Mouse (Mus musculus) heart, embryonic 14.5 days (tissue): Measurements from ENCODE around the gene Map2k6. TPM values are rescaled to one million over a fixed set of nuclear protein-coding genes. Genes with fewer than 3 reads are reported as not detected.

Experiments
- ATAC-seq: fragments of 200-750 bp; cut with Nextera tagmentation; 2 replicates; pipeline ENCODE4 v1.8.0; 2017; ENCODE audit warnings: low read depth, moderate TSS enrichment; ENCODE audit not compliant: insufficient number of reproducible peaks, insufficient read depth, low FRiP score
- H3K27ac ChIP-seq, 2 experiments: fragments of 200-500 bp in 1 of 2; fragments of 300-500 bp in 1 of 2; sonication (generic) in 1 of 2; replicated peaks in 1 of 2; 2 replicates each; pipeline ENCODE4 v1.5.1; 2012 to 2014; ENCODE audit warnings: low read depth in 2 of 2, low read length in 2 of 2, control low read depth in 1 of 2, mild to moderate bottlenecking in 1 of 2, mixed read lengths in 1 of 2; ENCODE audit not compliant: control insufficient read depth in 1 of 2, insufficient read depth in 1 of 2
- H3K27me3 ChIP-seq: fragments of 300-500 bp; sonication (generic); 2 replicates; pipeline ENCODE4 v1.6.1; 2014; ENCODE audit warnings: mild to moderate bottlenecking, low read length, control low read depth; ENCODE audit not compliant: control insufficient read depth, insufficient read depth
- H3K36me3 ChIP-seq: fragments of 300-500 bp; sonication (generic); 2 replicates; pipeline ENCODE4 v1.6.1; 2014; ENCODE audit warnings: mild to moderate bottlenecking, control low read depth, low read length, mixed read lengths; ENCODE audit not compliant: control insufficient read depth, insufficient read depth
- H3K4me1 ChIP-seq, 2 experiments: fragments of 200-500 bp in 1 of 2; fragments of 300-500 bp in 1 of 2; sonication (generic) in 1 of 2; 2 replicates each; pipeline ENCODE4 v1.6.1; 2012 to 2014; ENCODE audit warnings: low read length in 2 of 2, control low read depth in 1 of 2, mixed read lengths in 1 of 2; ENCODE audit not compliant: control insufficient read depth in 2 of 2, insufficient read depth in 2 of 2
- H3K4me2 ChIP-seq: fragments of 300-500 bp; sonication (generic); 2 replicates; pipeline ENCODE4 v1.6.1; 2014; ENCODE audit warnings: mild to moderate bottlenecking, low read length
- H3K4me3 ChIP-seq, 2 experiments: fragments of 200-500 bp in 1 of 2; fragments of 300-500 bp in 1 of 2; sonication (generic) in 1 of 2; 2 replicates each; pipeline ENCODE4 v1.5.1; 2012 to 2014; ENCODE audit warnings: low read length in 2 of 2, mild to moderate bottlenecking in 2 of 2, control low read depth in 1 of 2, low read depth in 1 of 2, moderate library complexity in 1 of 2; ENCODE audit not compliant: control insufficient read depth in 1 of 2, insufficient read depth in 1 of 2
- H3K9ac ChIP-seq: fragments of 300-500 bp; sonication (generic); 2 replicates; pipeline ENCODE4 v1.6.1; 2014; ENCODE audit warnings: mild to moderate bottlenecking, low read length
- H3K9me3 ChIP-seq: fragments of 300-500 bp; sonication (generic); 2 replicates; pipeline ENCODE4 v1.6.1; 2016; ENCODE audit warnings: low read length, control low read depth; ENCODE audit not compliant: control insufficient read depth
- whole genome bisulfite sequencing: fragments of 180-500 bp; shearing (Covaris S2); extraction: QIAGEN DNeasy Blood & Tissue Kit; methylation state at CpG from one replicate; pipeline ENCODE4 v1.1.7; 2014; 5-methylcytosine and 5-hydroxymethylcytosine counted together
- polyA plus RNA-seq: library from polyadenylated mRNA; unstranded; fragments of >200 nt; fragmentation: Nextera tagmentation; extraction: Ambion mirVana; gene quantifications from 2 replicates; pipeline ENCODE4 v1.2.1, GENCODE M21; 2014

The Map2k6 gene
- polyA plus RNA-seq, 1 experiment from 2014 or later, result 18.8 TPM

DNA sequence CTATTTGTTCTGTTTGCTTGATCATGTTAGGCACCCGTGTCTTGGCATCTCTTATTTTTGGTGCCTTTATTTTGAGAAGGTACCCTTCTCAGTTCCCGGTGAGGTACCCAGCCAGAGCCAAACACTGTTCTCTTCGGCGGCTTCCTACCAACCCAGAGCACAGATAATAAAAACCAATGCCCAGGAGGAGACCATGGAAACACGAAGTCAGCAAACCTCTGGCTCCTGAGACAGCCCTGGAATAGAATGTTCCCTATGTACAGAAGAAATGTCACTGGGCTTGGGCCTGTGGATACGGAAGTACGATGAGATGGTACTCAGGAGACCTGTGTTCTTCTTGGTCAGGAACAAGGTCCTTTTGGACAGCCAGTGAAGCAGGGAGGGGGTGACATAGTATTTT is 89.4 kb downstream of the Map2k6 start:
- H3K27me3 ChIP-seq, result no peaks in the 10 kb centered on the region
- no peak overlapping the region for H3K9ac ChIP-seq
- H3K4me2 ChIP-seq, result no peak overlapping the region
- no peaks in the 10 kb centered on the region for H3K9me3 ChIP-seq
- H3K36me3 ChIP-seq, result peaks cover 17% of the 10 kb centered on the region
- H3K4me3 ChIP-seq, result no peak overlapping the region
- H3K27ac ChIP-seq, result no peak overlapping the region
- no peaks in the 10 kb centered on the region for H3K4me1 ChIP-seq
- no peak for ATAC-seq
- 89% methylated on average over 7 of the region's 7 CpGs for WGBS

GRCm38 (mm10) chr11:110495323-110496060 is 96.6 kb downstream of the Map2k6 start:
- Histone ChIP-seq H3K9ac (no peak overlapping the region), H3K4me1 (peaks cover 7 to 8% of the 10 kb centered on the region in 2 experiments), H3K27ac (no peak overlapping the region), H3K9me3 (no peaks in the 10 kb centered on the region), H3K27me3 (no peaks in the 10 kb centered on the region), H3K4me3 (no peak overlapping the region), H3K4me2 (no peak overlapping the region), H3K36me3 (peaks cover 45% of the 10 kb centered on the region)
- no peak for ATAC-seq
- WGBS, result 76% methylated on average over 4 of the region's 4 CpGs

DNA sequence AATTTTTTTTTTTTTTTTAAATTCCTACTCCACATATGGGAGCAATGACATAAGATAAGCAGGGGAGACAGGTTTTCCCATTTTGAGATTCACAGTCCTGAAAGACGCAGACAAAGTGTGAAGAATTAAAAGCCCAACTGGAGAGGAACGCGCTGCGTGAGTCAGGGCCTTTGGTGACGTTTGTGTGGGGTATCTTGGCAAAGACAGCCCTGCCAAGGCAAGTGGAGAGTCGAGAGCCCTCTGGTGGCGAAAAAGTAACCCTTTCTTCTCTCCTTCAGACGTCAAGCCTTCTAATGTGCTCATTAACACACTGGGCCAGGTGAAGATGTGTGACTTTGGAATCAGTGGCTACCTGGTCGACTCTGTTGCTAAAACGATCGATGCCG is 97.1 kb downstream of the Map2k6 start:
- no peak for ATAC-seq
- Histone ChIP-seq H3K9ac (no peak overlapping the region), H3K4me1 (peaks cover 7 to 8% of the 10 kb centered on the region in 2 experiments), H3K4me2 (no peak overlapping the region), H3K27ac (no peak overlapping the region), H3K36me3 (peaks cover 50% of the 10 kb centered on the region), H3K9me3 (no peaks in the 10 kb centered on the region), H3K4me3 (no peak overlapping the region), H3K27me3 (no peaks in the 10 kb centered on the region)
- 53% methylated on average over 12 of the region's 12 CpGs for WGBS

DNA sequence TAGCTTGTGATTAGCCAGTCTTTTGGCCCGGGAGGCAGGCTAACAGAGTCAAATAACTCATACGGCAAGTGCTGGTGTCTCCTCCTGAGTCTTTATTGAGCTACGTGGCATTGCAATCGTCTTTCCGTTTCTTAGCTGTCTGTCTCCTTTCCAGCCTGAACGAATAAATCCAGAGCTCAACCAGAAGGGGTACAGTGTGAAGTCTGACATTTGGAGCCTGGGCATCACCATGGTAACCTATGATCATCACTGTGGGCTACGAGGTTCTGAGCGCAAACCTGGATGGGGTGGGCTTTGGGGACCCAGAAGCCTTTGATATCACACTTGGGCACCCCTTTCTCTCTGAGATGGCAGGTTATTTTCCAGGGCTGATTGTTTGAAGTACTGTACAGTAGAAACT is 98.8 kb downstream of the Map2k6 start:
- H3K9ac ChIP-seq, result no peak overlapping the region
- ATAC-seq, result no peak
- peaks cover 40% of the 10 kb centered on the region for H3K36me3 ChIP-seq
- H3K9me3 ChIP-seq, result no peaks in the 10 kb centered on the region
- no peaks in the 10 kb centered on the region for H3K27me3 ChIP-seq
- WGBS, result 86% methylated on average over 8 of the region's 8 CpGs
- peaks cover 7 to 8% of the 10 kb centered on the region in 2 experiments for H3K4me1 ChIP-seq
- H3K4me2 ChIP-seq, result no peak overlapping the region
- H3K27ac ChIP-seq, result peak overlapping the region in 1 of 2 experiments; percentile 53; a peak in 2 of 4 replicates
- no peak overlapping the region for H3K4me3 ChIP-seq

DNA sequence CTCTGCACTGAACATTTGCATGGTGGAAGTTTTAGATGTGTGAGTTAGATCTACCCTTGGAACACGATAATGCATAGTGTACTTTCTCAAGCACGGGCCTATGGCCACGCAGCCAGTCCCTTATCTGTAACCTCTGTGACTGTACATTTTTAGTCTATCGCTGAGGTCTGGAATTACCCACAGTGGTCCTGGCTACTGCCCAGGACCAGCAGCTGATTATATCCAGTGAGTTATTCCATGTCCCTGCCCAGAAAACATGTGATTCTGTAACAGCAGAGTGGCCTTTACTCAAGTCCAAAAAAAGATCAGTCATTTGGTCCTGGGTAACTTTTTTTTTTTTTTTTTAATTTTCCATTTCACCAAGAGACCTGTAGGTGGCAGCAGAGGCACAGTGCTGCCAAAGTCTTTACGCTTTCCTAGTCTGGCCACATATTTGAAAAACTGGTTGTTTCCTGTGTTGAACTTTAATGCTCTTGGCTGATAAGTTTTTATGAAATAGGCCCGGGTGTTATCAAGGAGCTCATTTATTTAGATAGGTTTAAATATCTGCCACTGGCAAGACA is 99.8 kb downstream of the Map2k6 start:
- Histone ChIP-seq H3K9ac (peak overlapping the region; percentile 28; the same call in 1 of the 2 replicates), H3K4me1 (peaks cover 7 to 14% of the 10 kb centered on the region in 2 experiments), H3K27me3 (no peaks in the 10 kb centered on the region), H3K4me3 (no peak overlapping the region), H3K9me3 (no peaks in the 10 kb centered on the region), H3K4me2 (no peak overlapping the region), H3K27ac (peak overlapping the region; percentile 76 to 82), H3K36me3 (peaks cover 31% of the 10 kb centered on the region; the same call in 1 of the 2 replicates)
- peak; percentile 92 for ATAC-seq
- 8% methylated on average over 6 of the region's 6 CpGs for WGBS

- H3K4me1 ChIP-seq, result peaks cover 7 to 14% of the 10 kb centered on the region in 2 experiments
- peaks cover 38% of the 10 kb centered on the region for H3K36me3 ChIP-seq
- H3K4me3 ChIP-seq, result no peak overlapping the region
- WGBS, result 68% methylated on average over 11 of the region's 11 CpGs
- 0 out of 2 replicates have a peak, but pooled peaks cover 2% of the 10 kb centered on the region for H3K9me3 ChIP-seq
- H3K9ac ChIP-seq, result no peak overlapping the region
- no peak for ATAC-seq
- H3K27me3 ChIP-seq, result no peaks in the 10 kb centered on the region
- H3K4me2 ChIP-seq, result no peak overlapping the region
- no peak overlapping the region for H3K27ac ChIP-seq
Observed at GRCm38 (mm10) chr11:110502937-110503670, 104.2 kb downstream of the Map2k6 start.

DNA sequence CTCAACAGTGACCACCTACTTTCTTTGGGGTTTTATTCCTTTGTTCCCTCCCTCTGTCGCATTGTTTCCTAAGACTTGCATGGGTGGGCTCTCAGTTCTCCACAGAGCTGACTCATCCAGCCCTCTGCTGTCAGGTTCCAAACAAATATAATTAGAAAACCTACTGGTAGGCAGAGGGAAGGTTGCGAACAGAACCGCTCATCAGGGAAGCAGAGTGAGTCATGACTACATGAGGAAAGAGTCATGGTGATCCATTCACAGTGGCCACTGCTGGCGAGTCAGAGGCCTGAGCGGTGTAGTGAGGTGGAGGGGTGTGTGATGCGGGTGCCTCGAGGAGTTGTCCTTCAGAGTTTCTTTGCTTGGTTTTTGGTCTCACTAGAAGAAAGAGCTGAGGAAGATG is 112.5 kb downstream of the Map2k6 start:
- Histone ChIP-seq H3K9me3 (0 out of 2 replicates have a peak, but pooled peaks cover 2% of the 10 kb centered on the region), H3K36me3 (peaks cover 39% of the 10 kb centered on the region), H3K4me2 (no peak overlapping the region), H3K27ac (no peak overlapping the region), H3K4me1 (no peaks in the 10 kb centered on the region), H3K9ac (no peak overlapping the region), H3K4me3 (no peak overlapping the region), H3K27me3 (no peaks in the 10 kb centered on the region)
- no peak for ATAC-seq
- WGBS, result 85% methylated on average over 7 of the region's 7 CpGs
